Mouse (Mus musculus): ENCODE results near the gene Larp1.
A peak's percentile ranks its signal among the peaks of the same experiment; 100 is the strongest.
"Not testable (repeated sequence)": the region's sequence is repeated elsewhere in the genome, so short reads cannot be mapped to it uniquely, and the experiment has no call there.

Larp1 gene

DNA sequence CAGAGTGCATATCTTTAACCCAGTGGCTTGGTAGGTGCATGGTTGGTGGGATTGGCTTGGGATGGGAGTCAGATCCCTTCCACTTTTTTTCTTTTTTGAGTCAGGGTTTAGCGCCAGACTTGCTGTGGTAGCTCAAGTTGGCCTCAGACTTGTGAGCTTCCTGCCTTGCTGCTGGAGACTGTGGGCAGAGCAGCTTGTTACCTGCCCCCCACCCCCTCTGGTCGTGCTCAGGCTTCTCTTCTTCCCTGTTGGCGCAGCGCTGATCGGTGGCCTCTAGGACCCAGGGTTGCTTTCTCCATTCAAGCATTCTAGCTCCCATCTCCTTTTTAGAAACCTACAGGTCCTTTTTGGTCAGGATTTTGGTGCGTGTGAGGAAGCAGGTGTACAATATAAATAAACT, 22.3 kb downstream of the Larp1 start:
- no peak for DNase-seq

- no peak for DNase-seq
These were observed 24.8 kb downstream of the Larp1 start for GRCm38 (mm10) chr11:58033635-58034034.

GRCm38 (mm10) chr11:58039027-58039426, 30.2 kb downstream of the Larp1 start:
- DNase-seq = no peak

DNA sequence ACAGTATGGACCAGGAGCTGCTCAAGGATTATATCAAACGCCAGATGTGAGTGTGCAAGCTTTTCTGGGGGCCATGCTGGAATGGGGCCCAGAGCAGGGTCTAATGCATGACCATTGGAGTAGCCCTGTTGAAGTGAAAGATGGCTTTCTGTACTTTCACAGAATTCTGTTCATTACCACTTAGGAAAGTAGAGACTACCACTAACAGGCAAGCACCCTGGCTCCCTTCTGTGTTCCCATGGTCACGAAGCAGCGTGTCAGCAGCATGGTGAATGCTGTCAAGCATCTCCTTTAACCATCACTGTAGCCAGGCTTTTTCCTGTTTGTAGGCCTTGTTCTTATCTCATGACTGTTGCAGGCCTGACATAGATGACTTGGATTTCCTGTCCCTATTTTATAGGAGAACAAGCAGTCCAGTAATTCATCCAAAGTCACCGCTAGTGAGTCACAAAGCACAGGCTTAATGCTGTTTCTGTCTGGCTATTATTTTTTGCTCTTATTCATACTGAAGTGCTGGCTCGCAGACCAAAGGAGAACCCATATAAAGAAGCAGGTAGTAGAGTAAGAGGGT, 34.1 kb downstream of the Larp1 start:
- no peak for DNase-seq

DNA sequence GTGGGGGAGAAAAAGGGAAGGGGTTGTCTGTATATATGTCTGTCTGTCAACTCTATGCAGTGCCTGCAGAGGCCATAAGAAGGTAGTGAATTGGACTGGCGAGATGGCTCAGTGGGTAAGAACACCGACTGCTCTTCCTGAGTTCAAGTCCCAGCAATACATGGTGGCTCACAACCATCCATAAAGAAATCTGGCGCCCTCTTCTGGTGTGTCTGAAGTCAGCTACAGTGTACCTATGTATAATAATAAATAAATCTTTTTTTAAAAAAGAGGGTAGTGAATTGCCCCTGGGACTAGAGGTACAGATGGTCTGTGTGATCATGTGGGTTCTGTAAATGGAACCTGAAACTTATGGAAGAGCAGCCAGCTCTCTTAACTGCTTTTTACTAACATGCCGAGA, 37.6 kb downstream of the Larp1 start:
- no peak for DNase-seq

DNA sequence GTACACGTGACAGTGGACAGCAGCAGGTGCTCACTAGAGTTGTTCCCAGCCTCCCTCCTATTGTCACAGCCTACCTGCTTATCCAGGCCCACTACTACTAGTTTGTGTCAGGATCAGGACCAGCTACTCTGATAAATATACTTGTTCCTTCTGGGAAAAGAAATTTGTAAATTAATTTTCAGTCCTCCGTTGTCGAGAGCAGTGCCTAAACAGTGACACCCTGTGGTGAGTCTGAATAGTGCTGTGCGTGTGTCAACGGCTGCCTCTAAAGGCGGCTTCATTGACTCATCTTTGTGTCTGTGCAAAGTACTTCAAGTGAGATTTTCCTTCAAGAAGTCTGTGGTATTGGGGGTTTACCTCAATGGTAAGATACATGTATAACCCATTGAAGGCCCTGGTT, 48.6 kb downstream of the Larp1 start:
- no peak for DNase-seq

DNA sequence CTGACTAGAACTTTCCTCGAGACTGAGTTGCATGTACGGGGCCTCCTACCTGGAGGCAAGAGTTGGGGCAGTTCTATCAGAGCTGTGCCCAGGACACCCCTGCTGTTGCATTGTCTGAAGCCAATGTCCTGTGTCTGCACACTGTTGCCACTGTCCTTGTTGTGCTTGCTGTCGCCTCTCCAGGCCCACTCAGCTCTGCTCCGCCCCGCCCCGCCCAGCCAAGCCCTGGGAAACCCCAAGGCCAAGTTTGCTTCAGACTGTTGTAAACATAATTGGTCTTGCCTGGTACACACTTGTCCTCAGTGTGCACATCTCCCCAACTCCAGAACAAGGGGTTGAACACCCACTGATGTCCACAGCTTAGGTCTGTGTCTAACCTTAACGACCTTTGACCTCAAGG, 50.9 kb downstream of the Larp1 start:
- not testable (repeated sequence) for DNase-seq

GRCm38 (mm10) chr11:58061218-58061617, 52.4 kb downstream of the Larp1 start:
- DNase-seq = peak; percentile 68

DNA sequence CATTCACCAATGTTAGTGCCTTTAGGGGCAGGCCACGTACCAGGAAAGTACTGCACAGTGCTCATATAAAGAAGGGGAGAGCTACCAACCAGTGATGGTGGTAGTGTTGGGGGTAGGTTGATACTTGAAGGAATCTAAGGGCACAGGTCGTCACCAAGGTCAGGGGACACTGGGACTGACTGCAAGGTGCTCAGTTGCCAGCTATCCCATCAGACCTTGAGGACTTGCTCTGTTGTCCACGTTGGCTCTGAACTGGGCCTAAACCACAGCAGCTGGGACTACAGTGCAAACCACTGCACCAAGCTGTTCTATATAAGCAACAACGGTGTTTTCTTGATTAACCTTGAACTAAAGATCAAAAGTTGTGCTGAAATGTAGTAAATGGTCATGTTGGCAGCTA, 53.7 kb downstream of the Larp1 start:
- DNase-seq = no peak

DNA sequence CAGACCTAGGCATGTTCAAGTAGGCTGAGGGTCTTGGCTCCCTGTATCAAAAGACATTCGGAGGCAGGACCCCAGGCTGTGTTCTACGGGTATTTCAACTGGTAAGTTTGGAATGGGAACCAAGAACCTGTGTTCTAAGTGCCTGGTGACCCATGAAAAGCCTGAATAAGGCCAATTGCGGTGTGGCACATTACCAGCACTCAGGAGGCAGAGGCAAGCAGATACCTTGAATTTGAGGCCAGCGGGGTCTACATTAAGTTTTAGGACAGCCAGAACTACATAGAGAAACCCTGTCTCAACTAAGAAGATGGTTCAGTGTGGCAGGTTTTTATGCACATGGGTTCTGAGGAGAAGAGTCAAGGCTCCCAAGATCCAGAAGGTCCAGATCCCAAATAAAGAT, 56.2 kb downstream of the Larp1 start:
- no peak for DNase-seq

DNA sequence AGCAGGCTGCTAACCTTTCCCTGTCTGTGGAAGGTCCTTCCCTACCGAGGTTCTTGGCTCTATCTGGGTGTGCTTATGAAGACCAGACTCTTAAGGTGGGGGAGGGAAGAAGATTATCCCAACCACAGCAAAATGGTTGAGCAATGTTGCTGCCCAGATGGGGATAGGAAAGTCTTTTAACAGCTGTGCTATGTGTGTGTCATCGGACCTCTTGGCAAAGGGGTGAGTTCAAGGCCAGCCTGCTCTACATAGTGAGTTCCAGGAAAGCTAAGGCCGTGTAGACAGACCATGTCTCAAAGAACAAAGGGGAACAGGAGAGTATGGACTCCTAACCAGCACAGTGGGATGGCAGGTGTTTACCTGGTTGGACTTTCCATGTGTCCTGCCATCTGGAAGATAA, 64.1 kb downstream of the Larp1 start:
- DNase-seq = no peak

- DNase-seq = no peak
These were observed 68.4 kb downstream of the Larp1 start for GRCm38 (mm10) chr11:58077270-58077669.

- no peak for DNase-seq
These were observed 72.9 kb downstream of the Larp1 start for GRCm38 (mm10) chr11:58081716-58082115.

GRCm38 (mm10) chr11:58092541-58092940, 83.7 kb downstream of the Larp1 start:
- no peak for DNase-seq

DNA sequence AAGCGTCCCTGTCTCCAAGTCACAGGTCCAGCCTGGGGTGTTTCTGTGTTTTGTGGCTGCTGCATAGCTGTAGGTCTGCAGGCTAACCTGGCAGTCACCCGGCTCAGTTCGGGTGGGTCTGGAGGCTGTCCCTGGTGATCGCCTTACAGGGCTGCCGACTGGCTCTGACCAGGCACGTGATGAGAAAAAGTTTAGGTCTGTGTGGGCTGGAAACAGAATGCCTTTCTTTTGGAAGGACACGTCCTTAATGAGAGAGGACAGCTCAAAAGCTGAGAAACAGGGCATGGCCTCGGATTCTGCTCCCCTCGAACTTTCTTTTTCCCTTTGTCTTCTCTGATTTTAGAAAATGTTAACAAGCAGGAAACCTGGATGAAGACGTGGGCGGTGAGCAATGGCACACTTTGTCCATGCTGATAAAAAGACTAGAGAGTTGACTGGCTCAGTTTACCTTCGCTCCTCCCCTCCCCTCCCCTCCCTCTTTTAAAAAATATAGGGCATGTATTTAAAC, 84.2 kb downstream of the Larp1 start, which contains the start of gene Gm12248:
Gene Gm12248, minus strand, starts transcription at position 114 of the 508 bp plus-strand sequence.
- no peak for DNase-seq

DNA sequence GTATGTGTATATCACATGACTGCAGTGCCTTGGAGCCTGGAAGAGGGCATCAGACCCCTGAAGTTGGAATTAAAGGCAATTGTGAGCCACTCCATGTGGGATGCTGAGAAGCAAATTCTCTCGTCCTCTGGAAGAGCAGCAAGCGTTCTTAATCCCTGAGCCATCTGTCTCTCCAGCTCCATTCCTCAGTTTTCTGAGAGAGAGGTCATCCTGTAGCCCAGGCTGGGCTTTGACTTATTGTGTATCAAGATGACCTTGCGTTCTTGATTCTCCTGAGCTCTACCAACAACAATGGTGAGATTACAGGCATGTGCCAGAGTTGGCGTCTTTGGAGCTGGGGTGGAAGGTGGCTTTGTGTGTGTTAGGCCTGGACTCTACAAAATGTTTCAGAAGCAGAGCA, 85.9 kb downstream of the Larp1 start:
- no peak for DNase-seq

DNA sequence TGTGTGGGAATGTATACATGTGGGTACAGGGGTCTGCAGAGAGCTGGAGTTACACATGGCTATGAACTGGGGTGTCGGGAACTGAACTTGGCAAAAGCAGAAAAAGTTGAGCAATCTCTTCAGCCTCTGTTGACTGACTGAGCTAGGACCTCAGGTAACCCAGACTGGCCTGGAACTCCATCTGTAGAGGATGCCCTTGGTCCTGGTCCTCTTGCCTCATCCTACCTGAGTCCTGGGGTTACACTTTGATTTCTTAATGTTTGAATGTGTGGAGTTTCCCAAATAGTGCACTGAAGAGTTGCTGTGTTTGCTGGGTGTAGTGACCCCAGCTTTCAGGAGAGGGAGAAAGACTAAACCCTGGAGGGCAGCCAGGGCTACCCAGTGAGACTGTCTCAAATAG, 86.7 kb downstream of the Larp1 start:
- no peak for DNase-seq

DNA sequence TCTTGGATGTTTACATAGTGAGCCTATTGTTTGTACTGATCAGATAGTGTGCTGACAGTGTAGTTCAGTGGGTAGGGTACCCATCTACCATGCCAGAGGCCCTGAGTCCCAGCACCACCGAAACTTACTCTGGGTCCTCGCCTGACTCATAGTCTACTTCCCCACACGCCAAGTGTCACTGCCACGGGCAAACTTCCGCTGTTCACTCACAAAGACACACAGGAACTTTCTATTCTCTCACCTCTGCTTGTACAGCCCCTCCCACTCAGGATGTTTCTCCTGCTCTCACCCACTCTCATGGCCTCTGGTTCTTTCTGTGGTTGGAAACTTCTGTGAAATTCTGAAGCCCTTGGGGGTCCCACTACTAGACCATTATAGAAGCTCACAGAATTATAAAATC, 87.3 kb downstream of the Larp1 start:
- DNase-seq = no peak

GRCm38 (mm10) chr11:58096821-58097620, 88.2 kb downstream of the Larp1 start:
- DNase-seq = peak; percentile 59

GRCm38 (mm10) chr11:58097621-58098365, 88.9 kb downstream of the Larp1 start:
- no peak for DNase-seq

GRCm38 (mm10) chr11:58098366-58098720, 89.5 kb downstream of the Larp1 start:
- DNase-seq = not testable (repeated sequence)

DNA sequence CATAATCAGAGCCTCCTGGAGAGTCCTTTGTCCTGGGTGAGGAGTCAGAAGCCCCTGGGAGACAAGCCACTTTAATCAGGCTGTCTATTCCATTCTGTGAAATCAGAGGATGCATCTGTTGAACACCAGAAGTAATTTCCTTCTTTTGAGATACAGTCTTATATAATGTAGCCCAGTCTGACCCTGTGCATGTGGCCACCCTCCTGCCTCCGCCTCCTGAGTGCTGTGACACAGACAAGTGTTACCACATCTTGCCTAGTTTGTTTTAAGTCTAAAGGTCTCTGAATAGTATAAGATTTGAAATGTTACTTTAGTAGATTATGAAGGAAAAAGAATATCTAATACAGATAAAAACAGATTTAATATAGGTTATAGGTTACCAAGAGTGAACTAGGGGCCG, 91.1 kb downstream of the Larp1 start:
- no peak for DNase-seq

DNA sequence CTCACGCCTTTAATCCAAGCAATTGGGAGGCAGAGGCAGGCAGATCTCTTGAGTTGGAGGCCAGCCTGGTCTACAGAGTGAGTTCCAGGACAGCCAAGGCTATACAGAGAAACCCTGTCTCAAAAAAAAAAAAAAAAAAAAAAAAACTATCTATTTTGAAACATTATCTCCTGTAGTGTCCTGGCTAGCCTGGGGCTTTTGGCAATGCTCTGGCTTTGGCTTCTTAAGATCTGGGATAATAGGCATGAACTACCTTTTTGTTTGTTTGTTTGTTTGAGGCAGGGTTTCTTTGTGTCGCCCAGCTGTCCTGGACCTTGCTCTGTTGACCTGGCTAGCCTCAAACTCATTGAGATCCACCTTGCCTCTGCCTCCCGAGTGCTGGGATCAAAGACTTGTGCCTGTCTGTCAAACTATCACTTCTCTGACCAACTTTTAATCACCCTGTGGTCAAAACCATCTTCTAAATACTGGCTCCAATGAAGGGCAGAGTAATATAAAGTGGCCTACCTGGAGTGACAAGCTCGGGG, 92.4 kb downstream of the Larp1 start:
- no peak for DNase-seq

- DNase-seq = no peak
These were observed 93.3 kb downstream of the Larp1 start for GRCm38 (mm10) chr11:58102146-58102545.

Measured in cerebellum, adult 8-10 months (tissue).